Mouse (Mus musculus): Measurements from ENCODE around the gene Scn8a.

The Scn8a gene

DNA sequence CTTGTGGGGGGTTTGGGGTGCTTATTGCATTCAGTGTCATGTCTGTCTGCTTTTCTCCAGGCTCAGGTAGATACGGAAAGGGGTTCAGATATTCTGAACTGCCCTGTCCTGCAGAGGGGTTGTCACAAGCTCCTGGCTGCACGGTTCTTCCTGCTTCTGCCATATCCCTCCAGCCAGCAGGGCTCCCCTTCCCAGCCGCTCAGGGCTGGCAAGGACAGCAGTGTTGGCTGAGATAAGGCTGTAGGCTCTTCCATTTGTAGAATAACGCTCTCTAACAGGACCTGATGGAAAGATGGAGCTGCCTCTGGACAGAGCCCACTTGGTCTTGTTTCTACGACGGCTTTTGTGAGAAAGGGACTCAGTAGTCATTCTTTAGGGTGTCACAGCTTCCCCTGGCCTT lies 172.3 kb downstream of the Scn8a start:
- no peak for DNase-seq (ENCODE audit: low spot score)

DNA sequence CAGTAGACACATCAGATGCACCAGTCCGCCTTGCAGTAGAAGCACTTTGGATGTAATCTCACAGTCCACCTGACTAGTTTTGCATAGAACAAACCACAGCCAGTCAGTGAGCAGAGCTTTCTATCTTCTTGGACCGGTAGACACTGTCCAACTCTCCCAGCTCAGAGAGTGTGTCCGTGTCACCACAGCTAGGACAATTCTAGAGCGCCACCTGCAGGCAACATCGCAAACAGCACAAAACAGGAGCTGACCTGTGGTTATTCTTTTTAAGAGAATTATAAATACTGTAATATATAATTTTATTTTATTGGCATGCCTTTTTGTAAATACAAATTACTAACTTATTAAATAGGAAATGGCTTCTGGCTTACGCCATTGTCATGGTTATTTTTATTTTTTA lies 173.0 kb downstream of the Scn8a start:
- DNase-seq (ENCODE audit: low spot score) = peak; percentile 72

GRCm38 (mm10) chr15:101044531-101044930 lies 174.9 kb downstream of the Scn8a start:
- DNase-seq (ENCODE audit: low spot score) = no peak

DNA sequence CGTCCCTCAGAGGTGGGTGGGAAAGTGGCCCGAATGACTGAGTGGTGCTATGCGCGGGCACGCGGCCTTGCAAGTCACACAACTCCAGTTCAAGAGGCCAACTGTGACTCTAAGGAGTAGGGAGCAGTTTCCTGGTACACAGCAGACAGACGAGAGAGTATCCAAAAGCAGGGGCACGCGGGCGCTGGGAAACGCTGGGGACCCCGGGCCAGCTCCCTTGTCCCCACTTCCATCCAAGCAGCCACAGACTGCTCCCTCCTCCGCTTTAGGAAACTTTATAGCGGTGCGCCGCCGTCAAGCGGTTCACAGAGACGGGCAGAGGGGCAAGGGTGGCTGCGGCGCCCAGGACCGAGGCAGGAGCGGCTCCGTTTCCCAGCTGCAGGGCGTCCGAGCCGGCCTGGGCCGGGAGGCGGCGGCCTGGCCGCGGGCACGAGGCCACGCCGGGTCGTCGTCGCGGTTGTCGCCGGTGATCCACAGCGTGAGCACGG lies 176.4 kb downstream of the Scn8a start:
- DNase-seq (ENCODE audit: low spot score) = no peak

DNA sequence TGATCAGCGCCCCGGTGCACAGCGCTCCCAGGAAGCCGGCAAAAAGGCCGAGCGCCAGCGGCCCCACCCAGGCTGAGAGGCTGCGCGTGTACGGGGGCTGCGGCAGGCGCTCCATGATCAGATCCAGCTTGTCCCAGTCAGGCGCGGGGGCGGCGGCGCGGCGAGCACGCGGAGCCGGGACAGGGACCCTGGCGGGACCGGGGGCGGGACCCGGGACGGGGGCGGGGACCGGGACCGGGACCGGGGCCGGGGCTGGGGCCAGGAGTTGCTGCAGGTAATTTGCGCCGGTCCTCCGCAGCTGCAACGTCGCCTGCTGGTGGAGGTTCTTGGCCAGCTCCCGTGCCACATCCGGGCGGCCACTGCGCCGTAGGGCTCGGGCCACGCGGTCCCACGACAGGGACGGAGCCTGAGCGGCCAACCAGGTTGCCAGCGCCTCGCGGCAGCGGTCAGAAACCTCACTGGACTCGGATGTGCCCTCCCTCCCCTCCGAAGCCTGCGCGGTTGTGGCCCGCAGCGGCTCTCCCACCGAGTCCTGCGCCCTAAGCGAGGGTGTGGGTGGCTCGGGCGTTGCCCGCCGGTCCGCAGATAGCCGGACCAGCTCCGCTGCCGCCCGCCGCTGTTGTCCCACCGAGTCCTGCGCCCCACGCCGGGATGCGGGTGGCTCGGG lies 177.0 kb downstream of the Scn8a start:
- peak; percentile 67 for DNase-seq (ENCODE audit: low spot score)

DNA sequence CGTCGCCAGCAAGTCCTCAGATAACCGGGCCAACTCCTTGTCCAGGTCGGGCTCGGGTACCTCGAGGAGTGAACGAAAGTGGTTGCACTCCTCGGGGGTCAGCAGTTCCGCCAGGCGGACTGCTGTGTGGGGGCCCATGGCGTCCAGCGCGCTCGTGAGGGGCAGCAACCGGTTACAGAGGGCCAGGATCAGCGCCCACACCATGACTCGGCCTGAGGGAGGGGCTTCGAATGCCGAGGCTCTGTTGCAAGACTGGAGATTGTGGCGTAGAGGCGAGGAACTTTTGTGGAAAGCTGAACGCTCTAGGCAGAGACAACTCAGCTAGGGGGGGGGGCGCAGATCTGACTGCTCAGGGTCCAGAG lies 177.5 kb downstream of the Scn8a start, which contains the start of gene Gm47841:
Gene Gm47841 (minus strand): TSS at position 204 of the 362 bp plus-strand sequence.
- DNase-seq (ENCODE audit: low spot score) = peak; percentile 52

DNA sequence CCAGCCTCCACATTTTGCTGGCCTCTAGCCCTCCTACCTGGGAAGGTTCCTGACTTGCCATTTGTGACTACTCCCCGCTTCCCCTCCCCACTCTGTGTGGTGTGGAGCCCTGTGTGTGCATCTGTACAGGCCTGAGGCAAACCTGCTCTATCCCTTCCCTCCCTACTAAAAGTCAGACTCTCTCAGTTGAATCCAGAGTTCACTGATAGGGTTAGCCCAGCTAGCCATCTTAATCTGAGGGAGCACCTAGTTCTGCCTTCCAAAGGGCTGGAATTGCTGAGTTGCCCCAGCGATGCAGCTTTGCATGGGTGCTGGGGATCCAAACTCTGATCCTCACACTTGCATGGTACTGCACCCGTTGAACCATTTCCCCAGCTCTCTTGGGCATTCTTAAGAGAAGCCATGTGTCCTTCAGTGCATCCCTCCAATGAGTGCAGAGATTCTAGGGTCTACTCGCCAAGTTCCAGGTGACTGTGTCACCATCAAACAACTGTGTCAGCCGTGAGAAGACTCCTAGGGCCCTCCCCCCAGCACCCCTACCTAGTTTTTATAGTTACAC lies 178.8 kb downstream of the Scn8a start:
- no peak for DNase-seq (ENCODE audit: low spot score)

GRCm38 (mm10) chr15:101051869-101052268 lies 182.2 kb downstream of the Scn8a start:
- no peak for DNase-seq (ENCODE audit: low spot score)

DNA sequence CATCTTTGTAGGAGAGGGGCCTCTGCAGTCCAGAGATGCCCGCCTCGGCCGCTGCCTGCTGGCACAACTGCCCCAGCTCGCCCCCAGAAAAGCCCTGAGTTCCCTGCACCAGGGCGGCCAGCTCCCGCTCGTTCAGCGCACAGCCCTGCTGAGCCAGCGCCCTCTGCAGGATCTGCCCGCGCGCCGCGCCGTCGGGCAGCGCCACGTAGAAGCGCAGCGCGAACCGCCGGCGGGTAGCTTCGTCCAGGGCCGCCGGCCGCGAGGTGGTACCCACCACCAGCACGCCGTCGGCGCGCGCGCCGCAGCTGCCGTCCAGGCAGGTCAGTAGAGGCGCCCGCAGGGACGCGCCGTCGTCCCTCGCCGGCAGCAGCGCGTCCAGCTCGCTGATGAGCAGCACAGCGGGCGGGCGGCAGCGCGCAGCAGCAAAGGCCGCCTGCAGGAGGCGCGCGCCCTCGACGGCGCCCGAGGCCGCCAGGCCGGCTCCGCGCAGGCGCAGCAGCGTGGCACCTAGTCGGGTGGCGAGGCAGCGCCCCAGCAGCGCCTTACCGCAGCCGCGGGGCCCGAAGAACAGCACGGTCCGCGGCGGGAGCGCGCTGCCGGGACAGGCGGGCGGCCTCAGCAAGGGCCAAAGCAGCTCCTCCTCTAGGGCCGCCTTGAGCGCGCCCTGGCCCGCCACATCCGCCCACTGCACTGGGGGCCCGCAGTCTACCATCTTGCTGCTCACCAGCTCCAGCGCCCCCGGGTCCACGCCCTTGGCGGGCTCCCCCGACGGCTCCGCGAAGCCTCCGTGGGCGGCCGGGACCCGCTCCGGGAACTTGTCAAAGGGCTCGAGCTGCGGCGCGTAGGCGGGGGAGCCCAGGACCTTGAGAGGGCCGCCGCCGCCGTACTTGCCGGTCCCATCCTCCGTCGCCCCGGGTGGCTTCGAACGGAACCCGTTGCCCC lies 183.2 kb downstream of the Scn8a start:
- DNase-seq (ENCODE audit: low spot score) = no peak

GRCm38 (mm10) chr15:101053832-101054459 lies 184.3 kb downstream of the Scn8a start:
- no peak for DNase-seq (ENCODE audit: low spot score)

GRCm38 (mm10) chr15:101054541-101054940 lies 184.9 kb downstream of the Scn8a start:
- no peak for DNase-seq (ENCODE audit: low spot score)

DNA sequence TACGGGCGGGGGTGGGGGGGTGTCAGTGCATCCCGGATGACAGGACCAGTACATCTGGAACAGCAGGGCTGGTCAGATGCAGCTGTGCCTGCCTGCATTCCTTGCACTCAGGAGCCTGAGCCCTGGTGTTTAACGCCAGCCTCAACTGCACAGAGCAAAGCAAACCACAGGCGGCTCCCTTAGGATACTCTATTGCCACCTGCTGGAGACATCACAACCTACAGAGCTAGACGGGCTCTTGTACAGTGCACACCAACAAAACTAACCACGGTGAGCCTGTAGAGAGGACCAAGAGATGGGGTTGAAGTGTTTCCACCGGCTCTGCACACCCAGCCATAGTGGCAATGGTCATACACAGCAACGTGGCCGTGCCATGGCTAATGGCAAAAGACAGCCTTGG lies 186.6 kb downstream of the Scn8a start:
- peak; percentile 76 for DNase-seq (ENCODE audit: low spot score)

- DNase-seq (ENCODE audit: low spot score) = no peak
Observed at GRCm38 (mm10) chr15:101059570-101060279, 190.1 kb downstream of the Scn8a start.

DNA sequence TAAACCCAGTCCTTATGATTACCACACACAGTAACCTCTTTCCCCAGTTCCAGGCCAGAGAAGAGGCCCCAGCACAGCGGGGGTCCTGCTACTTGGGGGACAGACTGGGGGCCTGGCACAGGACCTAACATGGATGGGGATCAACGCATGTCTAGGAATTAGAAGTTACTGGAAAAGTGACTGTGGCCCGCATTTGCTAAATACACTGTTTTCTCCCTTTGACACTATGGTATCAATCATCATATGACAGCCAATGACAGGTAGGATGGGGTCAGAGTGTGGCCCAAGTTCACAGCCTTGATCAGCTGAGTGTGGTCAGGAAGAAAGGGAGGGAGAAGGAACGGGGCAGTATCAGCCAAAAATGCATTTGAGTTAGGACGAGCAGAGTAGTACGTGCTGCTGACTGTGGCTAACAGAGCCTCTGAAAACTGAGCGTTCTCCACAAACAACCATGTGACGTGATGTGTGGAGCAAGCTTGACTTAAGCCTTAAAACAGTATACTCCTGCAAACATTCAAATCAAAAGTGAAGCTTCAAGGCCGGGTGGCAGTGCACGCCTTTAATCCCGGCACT lies 190.7 kb downstream of the Scn8a start:
- no peak for DNase-seq (ENCODE audit: low spot score)

DNA sequence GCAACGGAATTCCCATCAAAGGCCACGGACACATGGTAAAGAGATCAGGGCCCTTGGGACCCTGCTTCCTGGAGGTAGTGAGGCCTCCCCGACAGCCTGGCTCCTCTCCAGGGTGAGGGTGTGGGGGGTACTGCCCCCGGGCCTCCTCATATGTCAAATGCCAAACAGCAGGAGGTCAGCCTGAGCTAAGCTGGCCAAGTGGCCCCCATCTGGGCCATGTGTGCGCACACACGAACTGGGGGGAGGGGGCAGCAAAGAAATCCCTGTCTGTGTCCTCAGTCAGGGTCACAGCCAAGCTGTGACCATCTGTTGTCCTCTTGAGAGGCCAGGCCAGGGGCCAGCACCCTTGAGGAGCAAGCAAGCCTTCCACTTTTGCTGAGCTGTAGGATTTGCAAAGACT lies 195.4 kb downstream of the Scn8a start:
- DNase-seq (ENCODE audit: low spot score) = no peak

DNA sequence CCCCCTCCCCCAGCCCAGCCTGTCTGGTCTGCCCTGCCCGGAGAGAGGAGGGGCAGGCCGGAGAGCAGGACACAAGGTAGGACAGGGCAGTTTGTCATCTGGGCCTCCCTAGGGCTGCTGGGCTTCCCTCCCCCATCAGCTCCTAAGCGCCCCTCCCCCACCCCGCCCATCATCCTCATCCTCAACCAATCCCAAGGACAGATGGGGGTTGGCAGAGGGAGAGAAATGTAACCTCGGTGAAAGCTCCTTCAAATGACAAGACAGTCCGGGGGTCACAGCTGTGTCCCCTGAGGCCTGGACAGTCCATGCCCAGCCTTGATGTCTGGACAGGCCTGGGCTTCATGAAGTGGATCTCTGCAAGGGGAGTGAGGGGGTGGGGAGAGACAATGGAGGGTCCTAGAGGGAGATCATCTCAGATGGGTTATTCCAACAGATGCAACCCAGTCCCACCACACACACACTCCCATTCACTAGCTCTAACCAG lies 196.7 kb downstream of the Scn8a start:
- DNase-seq (ENCODE audit: low spot score) = no peak

DNA sequence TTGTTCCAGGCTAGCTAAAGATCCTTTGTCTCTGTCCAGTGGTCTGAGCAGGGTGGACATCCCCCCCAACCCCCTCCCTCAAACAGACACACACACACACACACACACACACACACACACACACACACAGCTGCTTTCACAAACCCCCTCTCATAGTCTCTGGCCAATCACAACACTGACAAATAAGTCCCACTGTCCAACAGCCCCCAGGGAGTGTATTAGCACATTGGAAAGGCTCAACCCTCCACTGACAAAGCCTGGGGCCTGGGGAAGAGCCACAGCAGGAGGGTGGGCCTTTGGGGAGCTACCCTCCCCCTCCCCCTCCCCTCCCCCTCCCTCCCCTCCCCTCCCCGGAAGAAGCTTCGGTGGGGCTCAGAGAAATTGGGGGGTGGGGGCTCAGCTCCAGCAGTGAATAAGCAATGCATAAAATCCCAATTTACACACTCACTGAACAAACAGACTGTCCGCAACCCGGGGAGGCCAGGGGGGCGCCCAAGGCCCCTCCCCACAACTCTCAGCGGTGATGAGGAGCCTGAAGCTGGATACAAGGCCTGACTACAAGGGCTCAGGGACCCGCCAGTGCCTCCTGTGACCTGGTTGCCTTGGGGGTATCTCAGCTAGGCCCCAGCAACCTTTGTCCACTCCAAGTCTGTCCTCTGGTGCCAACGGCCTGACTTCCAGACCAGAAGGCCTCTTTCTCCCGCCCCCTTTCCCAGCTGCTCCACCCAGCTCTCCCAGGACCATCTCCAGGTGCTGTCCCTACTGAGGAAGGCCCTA lies 197.4 kb downstream of the Scn8a start:
- no peak for DNase-seq (ENCODE audit: low spot score)

DNA sequence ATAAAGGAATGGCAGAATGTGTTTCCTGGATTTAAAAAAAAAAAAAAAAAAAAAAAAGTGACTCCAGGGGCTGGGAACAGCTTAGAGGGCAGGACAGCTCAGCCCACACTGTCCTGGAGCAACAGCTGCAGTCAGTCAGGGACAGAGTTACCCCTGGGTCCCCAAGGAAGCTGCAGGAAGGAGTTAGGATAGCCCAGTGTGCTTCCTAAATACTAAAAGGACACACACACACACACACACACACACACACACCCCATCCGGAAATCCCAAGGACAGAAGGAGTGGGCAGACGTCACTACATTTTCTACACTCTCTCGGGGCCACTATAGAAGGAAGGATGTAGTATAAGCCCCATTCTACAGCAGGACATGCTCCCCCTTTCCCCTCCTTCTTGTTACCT lies 198.4 kb downstream of the Scn8a start:
- no peak for DNase-seq (ENCODE audit: low spot score)

DNA sequence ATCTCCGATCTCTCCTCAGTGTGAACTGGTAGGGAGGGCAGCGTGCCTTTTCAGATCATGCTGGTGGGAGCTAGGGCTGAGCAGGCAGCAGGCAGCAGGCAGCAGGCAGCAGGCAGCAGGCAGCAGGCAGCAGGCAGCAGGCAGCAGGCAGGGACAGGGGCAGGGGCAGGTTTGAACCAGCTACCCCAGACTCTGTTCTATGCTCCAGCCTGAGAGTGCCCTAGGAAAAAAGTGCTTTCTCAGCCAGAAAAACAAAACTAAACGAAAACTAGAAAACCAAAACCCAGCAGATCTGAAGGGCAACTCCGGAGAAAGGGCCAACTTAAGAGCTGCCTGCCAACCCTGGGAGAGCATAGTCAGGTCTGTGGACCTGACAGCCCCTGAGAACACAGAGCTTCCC lies 199.0 kb downstream of the Scn8a start:
- no peak for DNase-seq (ENCODE audit: low spot score)

GRCm38 (mm10) chr15:101069641-101070190 lies 200.1 kb downstream of the Scn8a start:
- DNase-seq (ENCODE audit: low spot score) = no peak
